Mouse (Mus musculus) thymus, postnatal 25 days (tissue): Measurements from ENCODE around the gene Mark2.
A peak's percentile ranks its signal among the peaks of the same experiment; 100 is the strongest.

Experiments
- DNase-seq: peaks from one replicate; pipeline ENCODE4 v3.0.0; 2022

Gene Mark2

GRCm38 (mm10) chr19:7264766-7265331 lies 76.8 kb downstream of the Mark2 start:
- no peak for DNase-seq

- peak; percentile 86 for DNase-seq
Measured at GRCm38 (mm10) chr19:7264088-7264765, 77.4 kb downstream of the Mark2 start.

GRCm38 (mm10) chr19:7262592-7262991 lies 79.1 kb downstream of the Mark2 start:
- DNase-seq = no peak

GRCm38 (mm10) chr19:7261964-7262363 lies 79.7 kb downstream of the Mark2 start:
- no peak for DNase-seq

GRCm38 (mm10) chr19:7261476-7261875 lies 80.2 kb downstream of the Mark2 start:
- DNase-seq = no peak

- DNase-seq = no peak
Measured at GRCm38 (mm10) chr19:7257881-7258280, 83.8 kb downstream of the Mark2 start.

GRCm38 (mm10) chr19:7246021-7246420 lies 95.6 kb downstream of the Mark2 start:
- DNase-seq = no peak

GRCm38 (mm10) chr19:7240782-7241690 lies 100.6 kb downstream of the Mark2 start, which contains the start of gene Naa40:
Naa40 (minus strand) TSS chr19:7241183.
- DNase-seq = peak; percentile 93

GRCm38 (mm10) chr19:7240291-7240690 lies 101.4 kb downstream of the Mark2 start:
- DNase-seq = peak; percentile 40

- DNase-seq = no peak
Measured at GRCm38 (mm10) chr19:7239574-7239973, 102.1 kb downstream of the Mark2 start.

- DNase-seq = no peak
Measured at GRCm38 (mm10) chr19:7236742-7237141, 104.9 kb downstream of the Mark2 start.

GRCm38 (mm10) chr19:7236011-7236410 lies 105.6 kb downstream of the Mark2 start:
- no peak for DNase-seq

GRCm38 (mm10) chr19:7235461-7235860 lies 106.2 kb downstream of the Mark2 start:
- DNase-seq = no peak

GRCm38 (mm10) chr19:7234537-7235221 lies 107.0 kb downstream of the Mark2 start:
- DNase-seq = peak; percentile 83

GRCm38 (mm10) chr19:7226511-7226914 lies 115.1 kb downstream of the Mark2 start:
- no peak for DNase-seq
